Mouse (Mus musculus) right cerebral cortex, adult 18-20 months (tissue): ENCODE results near the gene Pakap.

Experiments used
- DNase-seq: peaks from one replicate; pipeline ENCODE4 v3.0.0; 2022; ENCODE audit warnings: mixed read lengths

Gene Pakap

DNA sequence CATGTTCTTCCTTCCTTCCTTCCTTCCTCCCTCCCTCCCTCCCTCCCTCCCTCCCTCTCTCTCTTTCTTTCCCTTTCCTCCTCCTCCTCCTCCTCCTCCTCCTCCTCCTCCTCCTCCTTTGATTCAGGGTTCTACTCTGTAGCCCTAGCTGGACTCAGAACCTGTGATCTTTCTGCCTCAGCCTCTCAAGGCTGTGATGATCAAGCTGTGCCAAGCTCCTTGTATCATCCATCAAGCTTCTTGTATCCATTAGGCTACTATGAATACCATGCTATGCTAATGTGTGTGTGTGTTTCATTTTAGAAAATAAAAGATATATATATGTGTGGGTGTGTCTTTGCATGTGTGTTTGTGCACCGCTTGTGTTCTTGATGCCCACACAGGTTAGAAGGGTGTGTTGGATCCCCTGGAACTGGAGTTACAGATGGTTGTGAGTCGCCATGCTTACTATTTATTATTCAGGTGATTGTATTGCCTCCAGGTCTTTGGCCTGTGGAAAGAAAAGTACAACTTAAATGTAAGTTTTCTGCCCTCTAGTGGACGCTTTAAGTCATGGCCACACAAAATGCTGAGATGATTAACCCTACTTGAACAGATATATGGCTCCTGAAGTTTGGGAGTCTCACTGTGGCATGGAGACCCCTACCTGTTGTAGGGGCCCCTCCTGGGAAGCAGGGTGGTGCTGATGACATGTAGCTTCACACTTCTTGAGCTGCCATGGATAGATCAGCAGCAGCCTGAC, 359.7 kb downstream of the Pakap start:
- no peak for DNase-seq

DNA sequence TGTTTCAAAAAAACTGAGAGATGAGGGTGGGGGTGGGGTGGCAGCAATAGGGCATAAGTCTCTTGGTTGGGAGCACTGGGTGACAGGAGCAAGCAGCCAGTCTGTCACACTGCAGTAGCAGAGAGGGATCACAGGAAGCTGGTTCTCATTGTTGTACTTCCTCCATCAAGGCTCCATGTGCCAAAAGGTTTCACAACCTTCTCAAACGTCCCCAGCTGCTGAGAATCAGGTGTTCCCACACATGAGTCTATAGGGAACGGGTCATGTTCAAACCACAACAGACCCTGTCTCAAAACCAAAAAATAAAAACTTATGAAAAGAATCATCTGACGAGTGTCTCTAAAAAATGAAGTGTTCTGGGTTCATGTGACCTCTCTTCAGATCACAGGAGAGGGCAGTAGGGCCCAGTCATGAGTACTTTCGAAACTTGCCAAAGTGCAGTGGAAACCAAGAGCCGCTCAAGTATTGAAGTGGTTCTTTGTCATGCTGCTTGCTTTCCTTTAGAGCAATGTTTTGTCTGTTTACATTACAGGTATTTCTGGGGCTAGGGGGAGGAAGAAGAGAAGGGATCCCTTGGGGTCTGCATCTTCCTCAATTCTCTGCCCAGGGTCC, 362.7 kb downstream of the Pakap start:
- no peak for DNase-seq

- DNase-seq: no peak
Observed at GRCm38 (mm10) chr4:57934181-57934580, 366.2 kb downstream of the Pakap start.

GRCm38 (mm10) chr4:57937292-57937691, 369.3 kb downstream of the Pakap start:
- DNase-seq: no peak

DNA sequence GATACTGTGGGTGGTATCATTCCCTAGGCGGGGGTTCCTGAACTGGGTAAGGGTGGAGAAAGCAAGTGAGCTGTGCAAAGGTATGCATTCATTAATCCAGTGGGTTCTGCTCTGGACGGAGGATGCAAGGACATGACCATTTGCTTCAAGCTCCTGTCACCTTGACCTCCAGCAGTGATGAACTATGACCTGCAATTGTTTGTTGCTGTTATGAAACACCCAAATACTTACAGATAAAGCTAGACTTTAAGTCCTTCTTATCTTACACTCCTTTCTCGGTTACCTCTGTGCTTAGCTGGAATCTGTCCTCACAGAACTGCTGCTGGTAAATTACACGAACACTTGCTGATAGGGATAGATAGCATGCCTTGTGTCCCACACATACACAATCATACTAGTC, 372.7 kb downstream of the Pakap start:
- DNase-seq: no peak

GRCm38 (mm10) chr4:57942892-57943291, 374.9 kb downstream of the Pakap start:
- DNase-seq: no peak
